Mouse (Mus musculus): ENCODE data around the gene Vwce.

Vwce gene

DNA sequence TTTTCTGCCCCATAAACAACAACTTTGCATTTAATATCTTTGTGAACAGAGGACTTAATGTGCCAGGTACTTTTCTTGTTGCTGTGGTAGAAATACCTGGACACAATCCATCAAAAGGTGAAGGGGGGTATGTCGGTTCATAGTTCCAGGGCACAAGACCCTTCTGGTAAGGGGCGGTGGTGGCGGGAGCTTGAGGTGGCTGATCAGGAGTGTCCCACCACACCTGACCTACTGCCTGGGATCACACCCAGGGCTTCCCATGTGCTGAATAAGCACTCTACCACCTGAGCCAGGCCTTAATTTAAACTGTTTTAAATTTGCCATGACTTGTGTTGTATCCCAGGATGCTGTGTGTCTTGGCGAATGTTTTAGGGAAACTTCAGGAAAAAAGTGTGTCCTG, 57.1 kb downstream of the Vwce start:
- no peak for DNase-seq (ENCODE audit: low spot score)

DNA sequence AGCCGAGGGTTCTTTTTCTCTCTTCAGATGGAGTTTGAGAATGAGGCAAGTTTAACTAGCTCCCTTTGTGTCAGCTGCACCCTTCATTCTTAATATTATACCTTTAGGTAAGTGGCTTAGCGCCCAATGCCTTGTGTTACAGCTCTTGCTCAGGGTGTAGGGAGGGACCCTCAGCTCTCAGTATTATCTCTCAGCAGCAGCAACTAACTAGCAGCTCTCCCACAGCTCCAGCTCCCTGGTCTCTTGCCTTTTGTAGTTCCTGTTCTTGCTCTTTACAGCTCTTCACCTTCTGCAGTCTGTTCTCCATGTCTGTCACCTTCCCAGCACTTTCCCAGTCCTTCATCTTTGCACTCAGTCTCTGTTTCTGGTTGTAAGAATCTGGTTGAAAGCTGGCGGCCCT, 57.6 kb downstream of the Vwce start:
- no peak for DNase-seq (ENCODE audit: low spot score)

DNA sequence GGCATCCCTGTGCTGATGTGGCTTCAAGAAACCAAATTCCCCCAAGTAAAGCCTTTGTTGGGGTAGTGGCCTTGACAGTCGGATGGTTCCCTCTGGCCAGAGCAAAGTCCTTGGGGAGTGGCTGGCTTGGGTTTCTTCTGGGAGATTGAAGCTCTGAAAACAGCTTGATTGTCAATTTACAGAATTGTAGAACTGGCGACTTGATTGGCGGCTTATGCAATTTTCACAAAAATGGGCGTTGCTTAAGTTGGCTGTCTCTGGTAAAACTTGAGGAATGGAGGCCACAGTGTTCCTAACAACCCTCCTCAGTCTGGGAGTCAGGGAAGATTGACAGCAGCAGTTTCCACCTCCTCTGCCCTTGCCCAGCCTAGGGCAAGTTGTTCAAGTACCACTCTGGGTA, 58.3 kb downstream of the Vwce start:
- no peak for DNase-seq (ENCODE audit: low spot score)

DNA sequence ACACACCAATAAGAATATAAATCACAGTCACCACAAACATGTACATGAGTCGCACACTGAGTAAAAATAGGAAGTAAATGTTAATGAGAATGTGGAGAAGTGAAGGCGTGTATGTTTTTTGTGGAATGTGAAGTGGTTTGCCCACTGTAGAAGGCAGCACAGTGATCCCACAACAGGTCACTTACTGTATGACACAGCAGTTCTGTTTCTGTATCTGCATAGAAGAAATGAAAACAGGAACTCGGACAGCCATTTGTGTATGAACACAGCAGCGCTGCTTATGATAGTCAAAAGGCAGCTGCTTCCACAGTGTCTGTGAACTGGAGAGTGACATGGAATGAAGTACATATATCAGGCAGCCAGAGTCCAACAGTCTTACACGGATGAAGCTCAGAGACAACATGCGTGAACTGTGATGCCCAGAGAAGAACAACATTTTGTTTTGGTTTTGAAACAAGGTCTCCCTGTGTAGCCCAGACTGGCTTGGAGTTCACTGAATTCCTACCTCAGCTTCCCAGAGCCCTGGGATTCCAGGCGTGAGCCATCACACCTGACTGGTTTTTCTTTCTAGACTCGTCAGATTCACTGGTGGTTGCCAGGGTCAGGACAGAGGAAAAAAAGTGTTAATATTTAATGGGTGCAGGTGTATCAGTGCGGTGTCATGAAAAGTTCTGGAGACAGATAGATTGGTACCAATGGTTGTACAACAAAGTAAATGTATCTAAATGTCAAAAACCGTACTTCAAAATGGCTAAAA, 60.1 kb downstream of the Vwce start:
- DNase-seq (ENCODE audit: low spot score) = no peak

DNA sequence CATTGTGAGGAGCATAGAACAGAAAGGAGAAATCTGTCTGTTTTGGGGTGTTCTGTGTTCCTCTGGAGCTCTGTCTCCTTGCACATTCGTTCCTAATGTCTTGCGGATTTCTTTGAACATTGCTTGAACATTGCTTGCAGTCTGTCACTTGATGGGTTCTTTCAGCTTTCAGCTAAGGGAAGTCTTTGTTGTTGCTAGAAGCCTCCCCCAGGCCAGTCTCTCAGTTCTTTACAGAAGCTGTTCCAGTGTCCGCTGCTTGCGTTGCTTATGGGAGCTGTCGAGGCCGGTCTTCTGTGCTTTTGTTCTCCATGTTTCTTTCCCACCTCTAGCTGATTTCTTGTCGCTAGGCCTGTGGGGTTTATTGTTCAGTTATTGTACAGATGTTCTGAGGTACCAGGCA, 61.8 kb downstream of the Vwce start:
- no peak for DNase-seq (ENCODE audit: low spot score)

DNA sequence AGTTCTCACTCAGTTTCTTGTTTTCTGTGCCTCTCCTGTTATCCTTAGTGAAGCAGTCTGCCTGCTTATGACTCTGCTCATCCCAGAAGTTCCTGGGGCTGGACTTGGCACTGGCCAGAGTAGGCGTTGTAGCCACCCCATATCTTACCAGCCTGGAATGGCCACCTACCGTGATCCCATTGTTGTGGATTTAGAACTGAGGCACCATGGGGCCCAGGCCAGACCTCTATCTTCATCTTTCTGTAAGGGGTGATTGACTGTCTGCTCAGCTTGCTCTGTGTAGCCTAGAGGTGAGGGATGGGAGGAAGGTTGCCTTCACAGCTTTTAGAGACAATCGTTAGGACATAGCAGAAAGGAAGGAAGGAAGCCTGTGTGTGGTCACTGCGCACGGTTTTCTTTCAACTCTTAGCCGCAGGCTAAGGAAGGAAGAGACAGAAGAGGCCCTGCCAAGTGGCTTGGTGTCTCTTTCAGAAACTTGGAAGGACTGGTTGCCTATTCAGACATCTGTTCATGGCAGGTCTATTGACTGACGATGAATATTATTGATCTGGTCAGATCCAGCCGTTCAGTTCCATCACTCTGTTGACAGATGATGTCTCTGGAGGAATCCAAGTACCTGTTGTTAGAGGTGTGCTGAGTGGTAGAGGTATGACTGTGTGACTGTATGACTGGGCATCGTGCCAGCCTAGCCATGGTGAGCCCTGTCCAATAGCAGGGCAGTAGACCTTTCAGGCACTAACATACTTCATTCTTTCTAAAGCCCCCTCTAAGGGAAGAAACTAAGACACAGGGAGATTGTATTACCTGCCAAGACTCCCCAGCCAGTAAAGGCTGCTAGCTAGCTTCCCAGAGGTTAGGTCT, 64.3 kb downstream of the Vwce start:
- no peak for DNase-seq (ENCODE audit: low spot score)

DNA sequence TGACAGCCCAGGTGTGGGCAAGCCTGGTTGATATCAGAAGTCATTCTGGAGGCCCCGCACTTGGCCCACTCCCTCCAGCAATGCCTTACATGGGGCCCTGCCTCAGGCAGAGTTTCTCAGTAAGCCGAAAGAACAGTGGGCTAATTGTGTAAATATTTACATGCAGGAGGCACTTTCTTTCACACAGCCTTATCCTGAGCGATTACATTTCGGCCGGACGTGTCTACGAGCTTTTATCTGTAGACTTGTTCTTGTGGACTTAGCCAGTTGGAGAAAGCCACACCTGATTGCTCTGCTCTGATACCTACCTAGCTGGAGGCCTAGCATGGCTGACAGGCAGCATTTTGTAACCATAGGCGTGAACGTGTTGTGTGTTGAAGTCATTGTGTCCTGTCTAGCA, 65.8 kb downstream of the Vwce start:
- no peak for DNase-seq (ENCODE audit: low spot score)

DNA sequence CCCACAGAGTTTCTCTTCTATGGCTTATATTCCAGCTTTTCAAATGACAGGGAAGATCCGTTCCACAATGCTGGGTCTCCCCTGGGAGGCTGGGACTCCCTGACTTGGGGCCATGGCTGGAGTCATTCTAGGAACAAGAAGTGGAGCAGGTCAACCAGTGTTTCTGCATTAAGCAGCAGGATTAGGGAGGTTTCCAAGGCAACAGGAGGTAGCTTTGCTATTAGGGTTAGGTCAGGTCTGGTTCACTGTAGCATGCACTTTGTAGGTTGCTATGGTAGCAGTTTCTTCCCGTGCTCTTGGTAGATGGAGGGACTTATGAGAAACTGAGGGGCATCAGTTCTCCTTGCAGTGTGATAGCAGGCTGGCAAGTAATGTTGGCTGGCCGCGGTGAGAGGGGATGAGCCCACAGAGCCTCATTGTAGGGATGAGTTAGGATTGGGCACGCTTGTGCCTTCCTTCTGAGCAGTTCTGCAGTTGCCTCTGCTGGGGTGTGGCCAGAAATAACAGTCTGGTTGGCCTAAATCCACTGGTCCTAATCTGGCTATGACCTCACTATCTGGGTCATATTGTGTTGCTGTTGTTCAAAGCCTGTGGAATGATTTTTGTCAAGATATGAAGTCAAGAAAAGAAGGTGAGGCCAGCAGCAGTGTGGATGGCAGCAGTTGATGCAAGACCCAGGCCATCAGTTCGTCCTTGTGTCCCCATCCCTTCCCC, 67.2 kb downstream of the Vwce start:
- no peak for DNase-seq (ENCODE audit: low spot score)

DNA sequence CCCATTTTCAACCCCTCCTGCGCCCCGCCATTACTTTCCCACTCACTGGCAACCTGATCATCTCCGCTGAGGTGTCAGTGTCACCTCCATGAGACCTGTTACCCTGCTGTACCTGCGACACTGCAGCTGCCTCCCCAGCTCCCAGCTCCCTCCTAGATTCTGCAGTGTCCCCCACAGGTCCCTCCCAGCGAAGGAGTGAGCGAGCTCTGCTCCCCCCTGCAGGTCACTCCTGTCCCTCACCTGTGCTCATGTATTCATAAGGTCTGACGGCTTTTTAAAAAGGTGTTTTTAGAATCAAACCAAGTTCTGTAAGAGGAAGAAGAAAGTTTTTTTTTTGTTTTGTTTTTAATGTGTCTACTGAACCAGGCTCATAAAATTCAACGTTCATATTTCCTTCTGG, 68.1 kb downstream of the Vwce start:
- DNase-seq (ENCODE audit: low spot score) = no peak

DNA sequence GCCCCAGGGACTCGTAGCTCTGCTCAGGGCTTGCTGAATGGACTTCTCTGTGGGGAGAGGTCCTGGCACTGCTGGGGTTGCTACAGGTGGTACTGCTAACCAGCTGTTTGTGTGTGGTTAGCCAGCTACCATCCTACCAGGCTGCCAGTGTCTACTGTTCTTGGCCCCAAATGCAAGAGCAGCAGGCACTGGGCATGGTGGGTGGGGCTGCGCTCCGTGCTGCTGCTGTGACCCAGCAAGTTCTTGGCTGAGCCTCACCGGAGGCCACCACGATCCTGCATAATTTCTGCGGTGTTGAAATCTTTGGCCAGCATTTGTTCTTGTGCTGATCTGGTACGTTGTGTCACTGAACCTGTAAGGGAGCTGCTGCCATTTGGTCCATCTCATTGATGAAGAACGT, 69.5 kb downstream of the Vwce start:
- DNase-seq (ENCODE audit: low spot score) = no peak

DNA sequence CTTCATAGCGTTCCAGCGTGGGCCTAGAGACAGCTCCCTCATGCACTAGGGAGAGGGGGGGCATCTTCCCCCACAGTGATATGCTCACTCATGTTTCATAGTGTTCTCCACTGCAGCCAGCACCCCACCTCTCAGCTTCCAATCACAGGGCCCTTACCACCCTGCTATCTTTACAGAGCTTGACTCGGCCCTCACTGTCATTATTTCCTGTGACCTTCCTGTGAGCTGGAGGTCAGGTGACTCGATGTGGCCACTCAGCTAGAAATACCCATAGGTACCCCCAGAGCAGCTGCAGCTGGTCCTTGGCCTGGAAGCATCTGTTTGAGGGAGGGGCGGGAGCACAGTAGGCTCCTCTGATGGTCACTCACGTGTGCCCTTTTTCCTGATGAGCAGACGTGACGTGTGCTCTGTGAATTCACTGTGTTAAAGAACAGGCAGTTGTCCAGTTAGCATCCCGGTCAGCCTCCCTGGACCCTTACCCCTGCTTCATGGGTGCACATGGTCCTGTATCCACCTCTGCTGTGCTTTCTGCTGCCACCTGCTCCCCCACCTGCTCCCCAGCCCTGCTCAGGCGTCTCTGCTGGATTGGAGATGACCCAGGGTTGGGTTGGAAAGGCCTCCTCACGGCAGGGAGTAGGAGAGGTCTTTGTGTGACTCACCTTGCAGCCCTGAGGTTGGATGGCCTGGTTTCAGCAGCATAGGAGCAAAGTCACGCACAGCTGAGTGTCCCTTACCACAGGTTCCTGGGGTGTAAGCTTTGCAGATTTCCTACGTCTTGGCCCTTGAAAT, 73.3 kb downstream of the Vwce start:
- DNase-seq (ENCODE audit: low spot score) = no peak

DNA sequence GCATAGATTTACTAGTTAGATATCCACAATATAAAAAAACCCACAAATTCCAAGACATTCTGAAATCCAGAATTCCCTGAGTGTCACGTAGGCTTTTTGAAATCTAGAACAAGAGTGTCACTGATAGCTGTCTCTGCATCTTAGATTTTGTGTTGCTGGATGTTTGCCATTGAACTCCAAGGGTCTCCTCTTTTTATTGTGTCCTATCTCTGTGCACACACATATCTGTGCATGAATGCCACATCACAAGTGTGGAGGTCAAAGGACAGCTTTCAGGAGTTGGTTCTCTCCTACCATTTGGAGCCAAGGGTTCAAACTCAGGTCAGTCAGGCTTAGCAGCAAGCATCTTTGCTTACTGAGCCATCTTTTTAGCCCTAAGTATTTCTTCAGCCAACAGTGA, 73.9 kb downstream of the Vwce start:
- no peak for DNase-seq (ENCODE audit: low spot score)

DNA sequence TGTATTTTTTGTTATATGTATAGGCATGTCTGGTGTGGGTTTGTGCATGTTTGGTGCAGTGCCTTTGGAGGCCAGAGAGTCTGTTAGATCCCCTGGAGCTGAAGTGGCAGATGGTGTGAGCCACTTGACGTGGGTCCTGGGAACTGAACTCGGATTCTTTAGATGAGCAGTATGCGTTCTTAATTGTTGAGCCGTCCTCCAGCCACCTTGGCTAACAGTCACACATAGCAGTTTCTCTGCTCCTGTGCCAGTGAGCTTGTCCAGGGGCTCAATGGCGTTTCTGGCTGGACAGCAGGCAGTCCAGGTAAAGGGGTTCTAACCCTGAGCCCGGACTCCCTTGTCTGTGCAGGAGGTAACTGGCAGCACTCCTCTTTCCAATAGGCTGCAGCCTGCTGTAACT, 74.9 kb downstream of the Vwce start:
- no peak for DNase-seq (ENCODE audit: low spot score)

DNA sequence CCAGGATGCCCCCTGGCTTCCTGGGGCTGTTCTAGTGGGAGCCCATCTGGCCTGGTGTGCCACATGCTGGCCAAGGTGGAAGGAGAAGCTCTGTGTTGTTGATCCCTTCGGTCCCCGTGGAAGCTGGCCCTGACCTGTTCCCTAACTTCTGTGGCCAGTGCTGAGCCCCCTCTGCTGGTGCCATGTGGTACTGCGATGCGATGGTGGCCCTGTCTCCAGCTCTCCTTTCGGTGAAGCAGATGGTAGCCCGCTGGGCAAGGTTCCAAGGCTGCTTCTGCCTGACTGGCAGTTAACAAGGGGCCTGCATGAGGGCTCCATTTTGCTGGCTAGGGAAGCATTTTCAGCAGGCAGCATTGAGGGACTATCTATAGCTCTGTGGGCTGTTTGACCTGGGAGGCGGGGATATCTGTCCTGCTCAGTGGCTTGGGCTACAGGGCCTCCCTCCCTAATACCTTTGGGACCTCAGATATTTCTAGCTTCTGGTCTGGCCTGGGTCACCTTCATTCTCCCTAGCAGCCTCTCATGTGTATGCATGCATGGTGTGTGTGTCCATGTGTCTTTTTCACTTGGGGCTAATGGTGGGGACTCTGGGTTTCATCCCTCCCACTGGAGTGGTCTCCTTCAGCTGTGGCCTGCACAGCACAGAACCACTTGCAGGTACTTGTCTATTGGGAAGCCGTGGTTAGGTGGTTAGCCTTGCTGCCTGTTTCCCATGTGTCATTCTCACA, 75.5 kb downstream of the Vwce start:
- peak; percentile 81 for DNase-seq (ENCODE audit: low spot score)

DNA sequence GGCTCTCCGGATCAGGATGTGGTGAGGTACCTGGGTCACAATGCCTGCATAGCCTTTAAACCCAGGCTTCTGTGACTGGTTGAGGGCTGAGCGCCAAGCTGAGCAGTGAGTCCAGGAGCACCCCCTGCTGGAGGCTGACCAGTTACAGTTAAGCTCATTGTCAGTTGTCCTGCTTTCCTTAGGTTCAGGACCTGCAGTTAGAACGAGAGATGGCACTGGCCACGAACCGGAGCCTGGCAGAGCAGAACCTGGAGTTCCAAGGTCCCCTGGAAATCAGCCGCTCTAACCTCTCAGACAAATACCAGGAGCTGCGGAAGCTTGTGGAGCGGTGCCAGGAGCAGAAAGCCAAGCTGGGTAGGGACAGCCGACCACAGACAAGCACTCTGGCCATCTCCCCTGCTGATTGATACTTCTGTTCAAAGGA, 76.1 kb downstream of the Vwce start:
- DNase-seq (ENCODE audit: low spot score) = peak; percentile 39

DNA sequence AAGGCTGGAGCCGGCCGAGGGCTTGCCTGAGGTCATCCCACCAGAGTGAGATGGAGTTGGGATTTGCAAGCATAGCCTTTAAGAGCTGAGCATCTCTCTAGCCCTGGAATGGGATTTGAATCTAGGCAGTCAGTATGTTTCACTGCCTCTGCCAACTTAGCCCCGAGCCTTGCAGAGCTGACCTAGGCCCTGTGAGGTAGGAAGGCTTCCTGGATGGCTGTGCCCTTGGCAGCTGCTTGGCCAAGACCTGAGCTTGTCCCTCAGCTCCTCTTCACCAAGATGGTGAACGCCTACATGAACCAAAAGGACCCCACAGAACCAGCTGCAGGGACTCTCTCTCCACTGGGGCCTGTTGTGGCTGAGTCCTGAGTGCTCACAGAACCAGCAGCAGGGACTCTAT, 76.7 kb downstream of the Vwce start:
- DNase-seq (ENCODE audit: low spot score) = no peak

DNA sequence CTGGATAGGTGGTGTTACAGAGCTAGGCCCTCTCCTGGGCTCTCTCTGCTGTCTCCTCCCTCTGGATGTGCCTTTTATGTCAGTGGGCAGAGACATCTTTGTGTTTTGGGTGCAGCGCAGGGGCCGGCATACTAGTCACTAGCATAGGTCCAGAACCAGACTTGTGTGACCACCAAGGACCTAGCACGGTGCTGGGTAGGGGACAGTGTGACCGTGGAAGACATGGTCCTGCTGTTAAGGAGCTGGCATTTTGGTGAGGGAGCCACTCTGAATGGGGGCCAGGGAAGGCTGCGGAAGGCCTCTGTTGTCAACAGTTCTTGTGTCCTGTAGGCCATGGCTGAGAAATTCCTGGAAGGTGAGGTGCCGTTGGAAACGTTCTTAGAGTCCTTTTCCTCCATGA, 78.2 kb downstream of the Vwce start:
- DNase-seq (ENCODE audit: low spot score) = no peak

DNA sequence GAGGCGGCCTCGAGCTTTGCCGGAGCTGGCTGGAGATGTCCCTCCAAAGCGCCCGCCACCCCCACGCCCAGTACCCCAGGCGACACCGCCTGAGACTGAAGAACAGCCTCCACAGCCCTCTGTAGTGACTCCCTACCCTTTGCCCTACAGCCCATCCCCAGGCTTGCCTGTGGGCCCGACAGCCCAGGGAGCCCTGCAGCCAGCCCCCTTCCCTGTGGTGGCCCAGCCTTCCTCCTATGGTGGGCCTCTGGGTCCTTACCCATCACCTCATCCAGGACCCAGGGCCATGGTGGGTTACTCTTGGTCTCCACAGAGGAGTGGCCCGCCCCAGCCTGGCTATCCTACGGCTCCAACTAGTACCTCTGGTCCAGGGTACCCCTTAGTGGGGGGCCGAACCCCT, 78.6 kb downstream of the Vwce start:
- DNase-seq (ENCODE audit: low spot score) = no peak

DNA sequence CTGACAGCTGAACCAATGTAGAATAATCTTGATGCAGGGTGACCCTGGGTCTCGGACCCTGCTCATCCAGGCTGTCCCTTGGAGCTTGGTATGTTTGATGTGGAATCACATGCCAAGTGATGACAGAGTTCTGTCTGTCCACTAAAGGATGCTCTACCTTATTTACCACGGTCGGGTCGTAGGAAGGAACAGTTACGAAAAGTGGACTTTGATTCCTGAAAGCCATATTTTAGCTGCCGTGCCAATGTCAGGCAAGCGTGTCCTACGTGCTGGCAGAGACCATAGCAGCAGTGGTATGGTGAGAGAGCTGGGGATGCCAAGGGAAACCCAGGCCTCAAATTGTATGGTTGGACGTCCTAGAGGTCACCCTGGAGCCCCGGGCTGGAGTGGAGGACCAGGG, 79.5 kb downstream of the Vwce start:
- DNase-seq (ENCODE audit: low spot score) = no peak

DNA sequence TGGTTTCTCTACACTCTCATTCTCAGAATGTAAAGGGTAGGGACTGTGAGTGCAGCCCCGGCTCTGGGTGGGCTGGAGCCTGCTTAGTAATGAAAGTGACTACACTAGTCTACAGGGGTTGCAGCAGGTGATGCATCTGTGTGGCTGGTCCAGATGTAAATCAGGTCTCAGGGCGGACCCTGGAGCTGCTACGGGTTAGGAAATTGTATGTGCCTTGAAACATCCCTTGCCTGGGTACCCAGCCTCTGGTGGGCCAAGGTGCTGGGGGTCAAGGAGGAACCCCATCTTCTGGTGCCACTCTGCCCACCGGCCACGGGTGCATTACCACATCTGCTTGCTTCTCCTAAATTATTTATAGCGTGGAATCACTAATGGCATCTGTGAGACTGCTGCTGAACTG, 80.2 kb downstream of the Vwce start:
- DNase-seq (ENCODE audit: low spot score) = no peak

DNA sequence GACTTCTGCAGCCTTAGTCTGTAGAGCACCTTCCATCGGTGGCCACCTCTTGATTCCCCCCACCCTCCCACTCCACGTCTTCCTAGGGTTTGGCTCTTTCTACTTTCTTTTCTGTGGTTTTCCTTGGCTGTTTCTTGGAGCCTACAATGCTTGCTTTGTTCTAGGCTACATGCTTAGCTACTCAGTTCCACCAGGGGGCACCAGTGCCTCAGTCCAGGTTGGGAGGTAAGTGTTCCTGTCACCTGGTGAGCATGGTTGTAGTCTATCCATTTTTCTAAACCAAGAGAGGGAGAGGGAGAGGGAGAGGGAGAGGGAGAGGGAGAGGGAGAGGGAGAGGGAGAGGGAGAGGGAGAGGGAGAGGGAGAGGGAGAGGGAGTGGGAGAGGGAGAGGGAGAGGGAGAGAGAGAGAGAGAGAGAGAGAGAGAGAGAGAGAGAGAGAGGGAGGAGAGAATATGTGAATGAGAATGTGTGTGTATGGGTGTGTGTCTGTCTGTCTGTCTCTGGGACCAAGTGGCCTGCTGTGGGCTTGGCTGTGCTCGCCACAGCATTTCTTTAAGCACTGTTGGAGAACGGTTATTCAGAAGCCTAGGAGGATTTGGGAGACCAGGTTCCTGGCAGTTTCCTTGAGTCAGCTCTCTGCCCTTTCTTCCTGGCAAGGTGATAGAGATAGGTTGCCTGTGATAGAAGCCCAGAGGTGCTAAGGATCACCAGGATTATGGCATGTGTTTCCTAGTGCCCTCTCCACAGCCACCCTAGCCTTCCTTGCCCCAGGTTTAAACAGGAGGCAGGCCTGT, 80.9 kb downstream of the Vwce start:
- peak; percentile 37 for DNase-seq (ENCODE audit: low spot score)
